Mouse (Mus musculus): Measurements from ENCODE around the gene Olfr1416.
"Not testable (repeated sequence)": the region's sequence is repeated elsewhere in the genome, so short reads cannot be mapped to it uniquely, and the experiment has no call there.

Olfr1416 gene

DNA sequence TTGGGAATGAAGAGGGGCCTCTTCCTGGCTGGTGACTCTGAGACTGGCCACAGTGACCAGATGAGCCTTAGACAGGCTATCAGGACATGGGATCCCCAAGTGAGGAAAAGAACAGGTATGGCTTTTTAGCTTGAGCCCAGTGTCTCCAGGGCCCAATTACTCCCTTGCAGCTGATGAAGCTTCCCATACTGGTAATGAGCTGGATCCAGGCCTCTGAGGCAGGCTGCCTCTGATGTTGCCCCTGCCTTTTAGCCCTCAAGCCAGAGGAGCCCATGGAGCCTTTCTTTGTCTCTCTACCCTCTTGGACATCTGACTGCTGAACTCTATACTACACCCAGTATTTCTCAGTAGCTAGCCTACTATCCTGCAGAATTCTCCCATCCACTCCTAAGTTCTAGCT lies at the start of gene Olfr1416:
TSS of gene Olfr1416 (minus strand) at position 101 of the 400 bp plus-strand sequence.
- no peak for DNase-seq (ENCODE audit: low spot score in 2 of 2)

DNA sequence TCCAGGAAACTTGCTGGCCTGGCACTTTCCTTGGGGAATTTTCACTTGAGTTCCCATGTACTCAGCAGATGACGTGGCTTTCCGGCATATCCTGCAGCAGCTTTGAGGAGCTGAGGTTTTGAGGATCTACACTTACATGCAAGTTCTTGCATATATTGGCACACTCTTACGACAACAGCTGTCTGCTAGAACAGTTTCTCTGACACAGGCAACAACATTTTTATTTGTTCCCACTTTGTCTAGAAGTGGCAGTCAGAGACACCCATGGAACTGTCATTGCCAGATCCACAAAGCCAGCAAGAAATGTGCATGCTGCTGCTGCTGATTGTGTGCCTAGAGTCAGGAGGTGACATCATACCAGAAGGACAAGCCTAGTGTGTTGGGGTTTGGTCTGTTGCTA lies 38.9 kb upstream of the Olfr1416 start:
- no peak for DNase-seq (ENCODE audit: low spot score in 2 of 2)

DNA sequence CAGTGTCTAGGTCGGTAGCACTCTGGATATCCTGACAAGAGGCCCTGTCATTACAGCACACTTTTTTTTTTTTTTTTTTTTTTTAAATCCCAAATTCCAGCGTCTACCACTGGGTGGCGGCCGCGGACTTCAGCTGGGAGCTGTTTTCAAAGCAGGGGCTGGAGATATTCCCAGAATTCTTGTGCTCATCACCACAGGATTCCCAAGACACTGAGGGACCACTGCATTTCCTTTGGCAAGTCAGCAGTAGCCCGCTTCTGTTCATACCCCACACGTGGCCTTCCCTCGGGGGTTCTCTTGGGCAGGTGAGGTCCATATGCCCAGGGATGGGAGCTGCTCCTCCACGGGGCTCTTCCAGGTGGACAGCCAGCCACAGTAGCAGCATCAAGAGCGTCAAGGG lies 36.5 kb upstream of the Olfr1416 start:
- no peak for DNase-seq (ENCODE audit: low spot score in 2 of 2)

DNA sequence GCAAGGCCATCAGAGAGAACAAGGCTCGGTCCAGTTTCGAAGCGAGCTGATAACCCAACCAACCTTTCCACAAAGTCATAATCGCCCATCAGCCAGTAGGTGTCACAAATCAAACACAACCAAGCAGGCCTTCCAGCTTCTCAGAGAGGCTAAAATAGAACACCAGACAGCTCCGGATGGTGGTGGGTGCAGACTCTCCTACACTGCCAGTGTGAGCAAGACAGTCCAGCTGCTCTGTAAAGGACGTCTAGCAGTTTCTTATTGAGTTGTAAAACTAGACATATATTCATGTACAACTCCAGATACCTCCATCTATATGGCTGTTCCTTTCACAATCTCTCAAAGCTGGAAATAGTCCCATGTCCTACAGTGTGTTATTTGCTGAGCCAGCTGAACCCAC lies 34.1 kb upstream of the Olfr1416 start:
- DNase-seq (ENCODE audit: low spot score in 2 of 2): no peak

DNA sequence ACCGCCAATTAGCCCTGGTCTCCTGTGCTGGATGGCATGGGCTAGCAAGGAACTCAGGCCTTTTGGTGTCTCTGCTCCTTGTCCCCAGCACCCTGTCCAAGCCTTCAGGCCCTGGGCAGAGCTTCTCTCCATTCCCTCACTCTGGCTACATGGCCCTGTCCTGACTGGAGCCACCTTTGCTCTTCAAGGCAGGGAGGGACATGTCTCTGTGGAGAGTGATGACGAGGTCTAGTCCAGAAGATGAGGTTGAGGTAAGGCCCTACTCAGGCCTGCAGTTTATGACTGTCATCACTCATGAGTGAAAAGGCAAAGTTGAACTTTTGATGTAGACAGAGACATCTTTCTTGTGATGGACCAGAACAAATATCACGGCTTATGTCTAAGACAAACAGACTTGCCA lies 33.6 kb upstream of the Olfr1416 start, which contains the start of gene Olfr1414:
TSS of gene Olfr1414 (minus strand) at position 101 of the 400 bp plus-strand sequence.
- DNase-seq (ENCODE audit: low spot score in 2 of 2): no peak

DNA sequence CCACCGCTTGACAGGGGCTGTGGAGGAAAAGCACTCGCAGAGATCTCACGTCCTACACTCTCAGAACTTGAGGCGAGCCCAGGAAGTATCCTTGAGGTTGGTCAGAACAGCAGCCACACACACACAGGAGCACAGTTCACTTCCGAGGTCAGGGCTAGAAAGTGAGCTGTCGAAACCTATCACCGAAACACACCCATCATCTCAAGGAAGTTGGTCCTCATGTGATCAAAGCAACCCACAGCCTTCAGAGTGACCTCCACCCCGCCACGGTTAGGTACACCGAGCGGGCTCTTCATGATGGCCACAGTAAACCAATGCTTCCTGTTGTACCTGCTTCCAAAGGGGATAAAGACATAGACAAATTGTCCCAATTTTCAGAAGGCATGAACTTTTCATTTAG lies 30.5 kb upstream of the Olfr1416 start:
- DNase-seq (ENCODE audit: low spot score in 2 of 2): no peak

DNA sequence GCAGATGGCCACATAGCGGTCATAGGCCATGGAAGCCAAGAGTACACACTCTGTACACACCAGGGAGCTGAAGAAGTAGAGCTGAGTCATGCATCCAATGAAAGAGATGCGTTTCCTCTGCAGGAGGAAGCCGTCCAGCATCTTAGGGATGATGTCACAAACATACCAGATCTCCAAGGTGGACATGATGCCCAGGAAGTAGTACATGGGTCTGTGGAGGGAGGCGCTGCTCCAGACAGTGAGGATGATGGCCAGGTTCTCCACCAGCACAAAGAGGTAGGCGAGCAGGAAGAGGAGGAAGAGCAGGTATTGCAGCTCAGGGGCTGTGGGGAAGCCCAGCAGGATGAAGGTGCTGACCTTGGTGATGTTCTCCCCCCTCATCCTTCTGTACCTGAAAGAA lies 26.7 kb upstream of the Olfr1416 start:
- not testable (repeated sequence) for DNase-seq (ENCODE audit: low spot score in 2 of 2)

DNA sequence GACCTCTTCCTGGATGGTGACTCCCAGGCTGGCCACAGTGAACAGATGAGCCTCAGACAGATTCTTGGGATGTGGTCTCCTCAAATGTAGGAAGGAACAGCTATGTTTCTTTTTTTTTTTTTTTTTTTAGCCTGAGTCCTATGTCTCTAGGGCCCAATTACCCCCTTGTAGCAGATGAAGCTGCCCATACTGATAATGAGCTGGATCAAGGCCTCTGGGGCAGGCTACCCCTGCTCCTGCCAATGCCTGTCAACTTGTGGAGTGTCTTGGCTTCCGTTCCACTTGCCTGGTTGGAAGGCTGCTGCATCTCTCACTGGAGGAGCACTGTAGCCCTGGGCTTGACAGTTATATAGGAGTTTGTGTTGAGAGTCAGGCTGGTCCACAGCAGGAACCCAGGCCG lies 11.1 kb upstream of the Olfr1416 start, which contains the start of gene Olfr1415:
TSS of gene Olfr1415 (minus strand) at position 101 of the 400 bp plus-strand sequence.
- DNase-seq (ENCODE audit: low spot score in 2 of 2): no peak

DNA sequence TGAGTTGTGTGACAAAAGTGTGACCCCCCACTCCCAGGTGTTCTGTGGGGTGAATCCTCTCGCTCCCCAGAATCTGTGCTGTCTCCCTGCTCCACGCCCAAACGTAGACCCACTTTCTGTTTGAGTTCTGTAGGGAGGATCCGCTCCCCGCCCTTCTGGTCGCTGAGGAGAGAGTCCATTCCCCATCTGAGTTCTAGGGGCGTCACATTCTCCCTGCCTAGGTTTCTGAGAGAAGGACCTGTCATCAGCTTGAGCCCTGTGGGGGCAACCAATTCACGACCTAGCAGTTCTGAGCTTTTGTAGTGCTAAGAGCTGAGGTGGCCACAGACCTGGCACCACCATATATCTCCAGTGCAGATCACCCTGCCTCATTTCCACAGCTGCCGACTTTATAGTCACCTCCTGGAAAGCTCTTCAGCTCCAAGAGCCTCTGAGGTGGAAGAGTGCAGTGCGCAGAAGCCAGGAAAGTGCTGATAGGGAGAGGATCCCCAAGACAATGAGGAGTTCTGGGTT lies 10.8 kb downstream of the Olfr1416 start:
- DNase-seq (ENCODE audit: low spot score in 2 of 2): no peak

DNA sequence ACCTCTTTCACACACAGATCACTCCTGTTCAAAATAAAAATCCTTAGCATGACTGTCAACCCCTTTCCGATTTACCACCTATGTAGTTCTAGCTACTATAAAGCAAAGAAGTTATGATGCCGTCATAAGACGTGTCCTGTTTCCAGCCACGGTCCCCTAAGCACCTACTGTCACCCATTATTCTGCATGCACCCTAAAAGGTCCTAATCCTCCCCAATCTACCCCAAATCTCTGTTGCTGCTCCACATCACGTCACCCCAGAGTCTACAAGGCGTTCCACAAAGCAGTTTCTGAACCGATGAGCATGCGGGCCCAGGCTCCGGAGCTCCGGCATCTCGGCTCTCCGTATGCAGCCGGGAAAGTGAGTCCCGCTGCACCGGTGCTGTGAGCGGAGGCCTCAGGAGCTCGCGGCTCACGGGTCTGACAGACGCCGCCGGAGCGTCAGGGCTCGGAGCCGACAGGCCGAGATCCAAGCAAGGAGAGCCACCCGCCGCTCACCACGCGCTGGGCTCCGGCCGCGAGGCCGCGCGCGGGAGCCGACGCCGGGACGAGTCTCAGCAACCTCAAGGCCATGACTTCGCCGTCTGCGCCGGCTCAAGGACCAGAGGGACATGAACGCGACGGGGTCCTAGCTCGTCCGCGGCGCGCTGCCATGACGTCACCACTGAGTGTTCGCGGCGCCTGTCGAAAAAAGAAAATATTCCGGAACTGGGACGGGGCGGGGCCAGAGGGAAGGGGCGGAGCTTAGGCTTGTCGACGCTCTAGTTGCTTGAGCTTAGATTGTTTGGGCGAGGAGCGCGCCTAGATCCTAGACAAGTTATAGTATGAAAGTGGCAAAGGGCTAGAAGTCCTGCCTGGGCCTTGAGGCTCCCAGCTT lies 11.5 kb downstream of the Olfr1416 start, which contains the start of gene Ndufa10:
TSS of gene Ndufa10 (minus strand) at position 696 of the 877 bp plus-strand sequence.
- peak; percentile 84 to 90 for DNase-seq (ENCODE audit: low spot score in 2 of 2)

DNA sequence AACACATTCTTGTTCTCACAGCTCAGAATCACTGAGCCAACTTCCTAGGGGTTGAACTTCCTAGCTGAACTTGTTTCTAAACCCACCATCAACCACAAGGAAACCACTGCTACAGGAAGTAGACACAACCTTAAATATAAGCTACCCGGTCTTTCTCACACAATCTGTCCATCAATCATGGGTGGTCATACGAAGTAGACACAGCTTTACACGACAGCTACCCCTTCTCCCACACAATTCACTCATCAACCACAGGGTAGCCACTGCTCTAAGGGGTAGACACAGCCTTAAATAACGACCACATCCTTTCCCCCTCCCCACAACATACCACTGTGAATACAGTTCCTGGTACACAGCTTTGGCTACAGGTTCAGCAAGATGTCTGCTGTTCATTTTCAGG lies 16.0 kb downstream of the Olfr1416 start:
- DNase-seq (ENCODE audit: low spot score in 2 of 2): peak; percentile 10 to 13

DNA sequence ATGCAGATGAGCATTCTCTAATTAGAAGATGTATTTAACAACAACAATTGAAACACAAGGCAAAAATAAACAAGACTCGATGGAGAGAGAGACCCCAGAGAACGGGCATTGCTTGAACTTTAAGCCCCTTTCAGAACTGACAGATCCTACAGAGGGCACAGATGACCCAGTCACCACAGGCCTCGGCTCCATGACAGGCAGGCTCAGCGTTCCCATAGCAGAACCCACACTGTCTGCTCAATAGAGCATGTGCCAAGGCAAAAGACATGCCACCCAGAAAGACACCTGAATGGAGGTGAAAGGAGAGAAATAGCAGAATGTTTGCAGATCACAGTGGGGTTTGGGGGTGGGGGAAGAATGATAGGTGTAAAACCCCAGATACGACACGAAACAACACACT lies 26.5 kb downstream of the Olfr1416 start:
- DNase-seq (ENCODE audit: low spot score in 2 of 2): no peak

DNA sequence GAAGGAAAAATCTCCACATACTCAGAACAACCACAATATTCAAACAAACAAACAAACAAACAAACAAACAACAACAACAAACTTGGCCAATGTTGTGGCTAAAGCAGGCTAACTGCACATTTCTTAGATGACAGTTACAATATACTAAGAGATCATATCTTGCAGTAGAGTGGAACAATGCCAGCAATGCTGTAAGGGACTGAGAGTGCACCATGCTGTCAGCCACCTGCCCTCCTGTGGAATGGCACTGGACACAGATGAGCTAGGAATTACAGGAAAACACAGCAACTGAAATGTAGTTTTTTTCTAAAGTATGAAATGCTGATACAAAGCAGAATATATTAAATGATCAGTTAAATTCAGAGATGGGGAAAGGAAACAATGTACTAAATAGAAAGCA lies 27.2 kb downstream of the Olfr1416 start:
- DNase-seq (ENCODE audit: low spot score in 2 of 2): no peak

DNA sequence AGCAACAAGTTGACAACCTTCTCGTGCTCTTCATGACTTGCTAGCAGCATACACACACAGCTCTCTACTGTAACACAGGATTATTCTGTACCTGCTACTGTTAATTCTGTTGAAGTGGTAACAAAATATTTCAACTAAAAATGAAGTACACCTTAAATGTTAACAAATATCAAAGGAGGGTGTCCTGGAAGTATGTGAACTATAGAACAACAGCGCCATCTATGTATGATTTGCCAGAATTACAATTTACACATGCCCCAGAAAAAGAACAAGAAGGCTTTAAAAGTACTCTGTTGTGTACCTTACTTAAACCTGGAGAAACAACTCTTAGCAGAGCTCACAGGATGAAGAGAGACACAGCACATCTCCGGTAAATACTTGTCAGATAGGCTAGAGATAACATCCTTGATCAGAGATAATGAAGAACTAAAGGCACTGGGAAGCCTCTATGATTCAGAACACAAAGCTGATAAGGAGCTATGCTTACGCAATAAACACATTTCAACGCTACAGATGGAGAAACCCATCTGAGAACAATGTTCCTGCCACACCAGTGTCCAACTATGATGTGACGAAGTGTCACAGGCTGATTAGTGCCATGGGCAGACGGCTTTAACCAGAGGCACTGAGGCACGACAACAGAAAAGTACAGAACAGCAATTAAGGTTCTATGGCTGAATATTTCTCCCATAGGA lies 31.0 kb downstream of the Olfr1416 start:
- DNase-seq (ENCODE audit: low spot score in 2 of 2): no peak

DNA sequence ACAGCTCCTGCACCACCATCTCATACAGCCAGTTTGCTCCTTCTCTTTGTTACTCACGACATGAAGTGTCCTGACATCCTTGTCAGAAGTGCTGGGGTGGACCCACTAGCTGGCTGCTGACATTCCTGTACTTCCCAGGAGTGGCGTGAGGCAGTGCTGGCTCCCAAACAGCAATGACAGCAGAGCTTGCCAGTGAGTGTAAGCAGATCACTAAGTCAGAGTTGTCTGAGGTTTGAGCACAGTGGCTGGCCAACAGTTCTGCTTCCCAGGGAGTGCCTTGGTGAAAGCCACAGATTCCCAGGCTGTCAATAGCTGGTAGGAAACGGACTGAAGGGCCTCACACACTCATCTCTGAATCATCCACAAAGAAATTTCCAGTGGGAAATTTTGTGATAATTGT lies 36.6 kb downstream of the Olfr1416 start:
- no peak for DNase-seq (ENCODE audit: low spot score in 2 of 2)

DNA sequence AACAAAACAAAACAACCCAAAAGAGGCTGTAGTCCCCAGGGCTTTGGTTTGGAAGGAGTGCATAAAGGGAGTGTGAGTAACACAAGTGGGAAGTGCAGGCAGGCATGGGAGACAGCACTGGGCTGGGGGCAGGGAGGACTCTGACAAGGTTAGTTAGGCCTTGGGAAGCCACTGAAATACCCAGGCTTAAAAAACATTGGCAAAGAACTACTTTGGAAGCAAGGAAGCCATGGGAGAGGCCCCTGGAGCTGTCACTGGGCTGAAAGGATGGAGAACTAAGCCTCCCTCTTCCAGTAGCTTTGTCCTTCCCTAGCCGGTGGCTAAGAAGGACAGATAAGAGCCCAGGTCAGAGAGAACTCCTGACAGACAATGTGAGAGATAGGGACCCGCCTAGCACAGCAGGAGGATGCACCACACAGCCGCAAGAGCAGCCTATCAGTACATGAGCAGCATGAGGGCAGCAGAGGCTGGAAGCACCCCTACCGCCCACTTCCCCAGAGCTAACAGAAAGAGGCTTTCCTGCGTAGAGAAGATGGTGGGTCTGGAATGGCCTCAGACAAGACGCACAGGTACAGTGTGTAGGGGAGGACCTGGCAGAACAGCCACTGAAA lies 43.4 kb downstream of the Olfr1416 start:
- DNase-seq (ENCODE audit: low spot score in 2 of 2): peak in 1 of 2 experiments; percentile 5

DNA sequence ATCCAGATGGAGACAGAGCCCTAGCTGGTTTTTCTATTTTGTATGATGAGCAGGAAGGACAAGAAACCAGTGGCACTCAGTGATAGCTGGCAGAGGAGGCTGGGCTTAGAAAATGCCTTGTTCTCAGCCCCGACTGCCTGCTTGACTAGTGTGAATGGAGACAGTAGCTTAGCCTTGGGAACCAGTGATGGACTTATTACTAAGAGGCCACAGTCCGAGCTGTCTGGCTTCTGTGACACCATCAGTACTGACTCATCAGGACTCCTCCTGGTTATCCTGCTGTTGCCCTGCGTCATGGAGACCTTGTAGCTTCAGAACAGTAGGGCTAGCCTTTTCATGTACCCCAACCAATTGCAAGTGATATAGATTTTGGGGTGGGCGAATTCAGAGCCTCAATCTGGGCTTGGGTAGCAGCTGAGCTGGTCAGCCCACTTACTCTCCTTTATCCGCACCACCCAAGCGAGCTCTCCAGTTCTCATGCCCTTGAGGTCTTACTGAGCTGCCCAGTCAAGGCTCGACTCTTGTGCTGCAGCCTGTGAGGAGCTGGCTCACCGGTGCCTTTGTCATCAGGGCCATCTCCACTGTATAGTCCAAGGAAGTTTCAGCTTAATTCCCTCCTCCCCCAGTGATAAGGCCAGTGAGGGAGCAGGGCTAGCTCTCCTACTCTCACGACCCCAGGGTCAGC lies 44.7 kb downstream of the Olfr1416 start:
- DNase-seq (ENCODE audit: low spot score in 2 of 2): no peak

DNA sequence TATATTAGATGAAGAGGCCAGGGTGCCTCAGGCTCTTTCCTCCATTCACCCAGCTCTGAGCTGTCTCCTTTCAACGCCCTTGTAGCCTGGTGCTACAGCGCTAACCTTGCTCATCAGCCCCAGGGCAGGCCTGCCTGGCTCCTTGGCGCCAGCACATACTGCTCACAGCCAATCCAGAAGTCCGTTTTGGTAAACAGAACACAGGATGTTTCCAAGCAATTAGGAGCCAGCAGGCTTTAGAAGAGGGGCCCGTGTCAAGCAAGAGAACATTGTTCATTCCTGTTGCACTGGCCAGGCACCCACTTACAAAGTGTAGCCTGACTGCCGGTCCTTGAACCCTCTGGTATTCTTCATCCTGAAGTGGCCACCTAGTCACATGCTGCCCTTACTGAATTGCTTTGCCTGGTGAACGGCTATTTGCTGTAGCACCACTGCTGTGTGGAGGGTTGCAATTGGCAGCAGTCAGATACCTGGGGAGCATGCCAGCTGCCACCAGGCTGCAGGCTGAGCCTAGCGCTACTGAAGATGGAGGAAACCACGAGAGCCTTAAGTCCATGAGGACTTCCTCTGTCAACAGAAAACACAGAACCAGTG lies 47.1 kb downstream of the Olfr1416 start:
- no peak for DNase-seq (ENCODE audit: low spot score in 2 of 2)

DNA sequence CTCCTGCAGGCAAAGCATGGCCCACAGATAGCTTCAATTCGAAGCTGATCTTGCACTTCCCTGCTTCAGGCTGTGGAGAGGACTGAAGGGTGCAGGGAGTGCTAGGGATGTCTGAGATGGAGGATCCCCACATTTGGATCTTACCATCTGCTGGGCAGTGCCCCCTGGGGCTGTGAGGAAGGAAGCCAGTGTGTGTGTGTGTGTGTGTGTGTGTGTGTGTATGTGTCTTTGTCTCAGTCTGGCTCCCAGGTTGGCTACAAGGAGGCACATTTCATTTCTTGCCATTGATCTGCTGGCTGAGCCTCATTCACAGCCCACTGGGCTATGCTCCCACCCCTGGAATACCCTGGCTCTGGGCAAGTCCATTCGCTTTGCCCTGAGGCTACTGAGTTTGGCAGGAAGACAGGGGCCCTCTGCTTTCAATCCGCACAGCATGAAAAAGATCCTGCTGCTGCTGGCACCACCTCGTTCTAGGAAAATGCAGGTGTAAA lies 48.0 kb downstream of the Olfr1416 start:
- DNase-seq (ENCODE audit: low spot score in 2 of 2): no peak

DNA sequence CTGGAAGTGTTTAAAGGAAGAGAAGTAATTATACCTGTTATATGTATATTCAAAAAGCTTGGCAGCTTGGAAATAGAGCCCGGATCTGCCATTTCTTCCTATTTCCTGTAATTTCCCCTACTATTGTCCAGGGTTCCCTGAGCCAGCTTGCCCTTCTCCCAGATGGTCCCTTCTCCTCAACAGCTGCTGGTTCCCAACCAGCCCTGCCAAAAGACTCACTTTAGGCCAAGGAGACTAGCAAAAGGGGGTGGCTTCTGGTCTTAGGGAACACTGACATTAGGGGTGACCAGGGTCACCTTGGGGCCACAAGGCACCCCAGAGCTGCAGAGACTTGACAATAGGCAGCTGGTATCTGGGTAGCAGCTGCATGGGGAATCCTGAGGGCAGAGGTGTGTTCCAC lies 49.9 kb downstream of the Olfr1416 start:
- DNase-seq (ENCODE audit: low spot score in 2 of 2): no peak

DNA sequence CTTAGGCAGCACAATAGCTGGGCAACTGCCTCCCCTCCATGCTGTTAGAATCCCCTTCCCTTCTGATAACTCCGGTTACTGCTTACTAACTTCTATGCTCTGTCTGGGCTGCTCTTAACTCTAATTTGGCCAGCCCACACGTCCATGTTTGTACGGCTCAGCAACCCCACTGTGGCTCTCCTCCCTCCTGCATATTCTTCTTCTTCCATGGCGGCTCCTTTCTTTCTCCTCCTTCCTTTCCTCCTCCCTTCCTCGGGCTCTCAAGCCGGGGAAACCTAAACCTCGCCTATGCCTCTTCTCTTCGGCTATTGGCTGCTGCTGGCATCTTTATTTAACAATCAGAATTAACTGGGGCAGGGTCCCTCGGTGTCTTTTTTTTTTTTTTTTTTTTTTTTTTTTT lies 52.1 kb downstream of the Olfr1416 start:
- no peak for DNase-seq (ENCODE audit: low spot score in 2 of 2)
